Comparison of ENCODE assay signal across 13 mouse cellular contexts in the genomic region with DNA sequence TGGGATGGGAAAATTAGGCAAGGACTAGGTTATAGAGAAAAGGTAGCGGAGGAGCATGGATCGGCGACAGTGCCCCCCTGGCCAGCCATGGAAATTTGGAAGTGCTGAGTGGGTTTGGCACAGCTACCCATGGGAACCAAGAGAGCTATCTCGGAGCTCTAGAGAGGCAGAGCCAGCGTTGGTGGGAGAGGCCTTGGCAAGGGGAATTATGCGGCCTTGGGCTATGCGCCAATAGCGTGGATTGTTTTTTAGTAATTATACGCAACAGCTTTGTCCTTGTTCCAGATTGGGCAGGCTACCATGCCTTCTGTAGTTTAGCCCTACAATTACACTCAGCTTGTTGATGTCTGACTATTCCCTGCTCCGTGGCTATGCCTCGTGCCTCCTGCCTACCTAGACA. TPM values are rescaled to one million over a fixed set of nuclear protein-coding genes. Genes with fewer than 3 reads are reported as not detected.
DNase-seq lines count a peak whose midpoint lies in the region; ATAC-seq and TF ChIP-seq lines count a peak whose summit lies in the region.
"Had no signal": no experiment of that assay in that cellular context is flagged by ENCODE, and none has a peak within 500 bp of the region (broad histone marks: within the 10 kb centered on the region; RNA-seq: fewer than 3 reads in every experiment).

No protein-coding gene starts in this region.

- H3K4me1 ChIP-seq in embryonic facial prominence, embryonic 14.5 days (ENCODE audit: control insufficient read depth, insufficient read depth, low read length) = no peaks in the 10 kb centered on the region
- H3K4me1 ChIP-seq in embryonic facial prominence, embryonic 10.5 days = no peaks in the 10 kb centered on the region
- no peaks in the 10 kb centered on the region for H3K4me1 ChIP-seq in midbrain, embryonic 14.5 days (ENCODE audit: control insufficient read depth, insufficient read depth, low read length)
- no peaks in the 10 kb centered on the region for H3K4me1 ChIP-seq in midbrain, embryonic 11.5 days (ENCODE audit: control insufficient read depth, insufficient read depth, low read length)
- H3K4me1 ChIP-seq in embryonic facial prominence, embryonic 15.5 days = peaks cover 6% of the 10 kb centered on the region; the same call in 1 of the 2 replicates
- peaks cover 4% of the 10 kb centered on the region; the same call in 1 of the 2 replicates for H3K4me1 ChIP-seq in liver, embryonic 12.5 days
- no peaks in the 10 kb centered on the region for H3K4me1 ChIP-seq in stomach, postnatal 0 days (replicated peaks; ENCODE audit: control insufficient read depth, insufficient read depth)

- no peaks in the 10 kb centered on the region for H3K9me3 ChIP-seq in embryonic facial prominence, embryonic 14.5 days (ENCODE audit: control insufficient read depth, low read length)
- H3K9me3 ChIP-seq in embryonic facial prominence, embryonic 10.5 days = no peaks in the 10 kb centered on the region
- no peaks in the 10 kb centered on the region for H3K9me3 ChIP-seq in midbrain, embryonic 14.5 days (ENCODE audit: control insufficient read depth, low read length)
- no peaks in the 10 kb centered on the region for H3K9me3 ChIP-seq in midbrain, embryonic 11.5 days (ENCODE audit: control insufficient read depth, low read length)
- H3K9me3 ChIP-seq in embryonic facial prominence, embryonic 15.5 days (replicated peaks) = no peaks in the 10 kb centered on the region
- H3K9me3 ChIP-seq in liver, embryonic 12.5 days (replicated peaks) = no peaks in the 10 kb centered on the region
- H3K9me3 ChIP-seq in stomach, postnatal 0 days (ENCODE audit: control insufficient read depth, low read length) = no peaks in the 10 kb centered on the region

- 78% methylated on average over 11 of the region's 11 CpGs for WGBS in embryonic facial prominence, embryonic 14.5 days
- 92% methylated on average over 11 of the region's 11 CpGs for WGBS in embryonic facial prominence, embryonic 10.5 days
- 84% methylated on average over 11 of the region's 11 CpGs for WGBS in midbrain, embryonic 14.5 days
- 94% methylated on average over 11 of the region's 11 CpGs for WGBS in midbrain, embryonic 11.5 days
- 80% methylated on average over 11 of the region's 11 CpGs for WGBS in embryonic facial prominence, embryonic 15.5 days
- 78% methylated on average over 11 of the region's 11 CpGs for WGBS in liver, embryonic 12.5 days (ENCODE audit: insufficient replicate concordance)
- 82% methylated on average over 11 of the region's 11 CpGs for WGBS in stomach, postnatal 0 days

- H3K36me3 ChIP-seq in embryonic facial prominence, embryonic 14.5 days (ENCODE audit: control insufficient read depth, insufficient read depth, low read length) = no peaks in the 10 kb centered on the region
- H3K36me3 ChIP-seq in embryonic facial prominence, embryonic 10.5 days (replicated peaks) = no peaks in the 10 kb centered on the region
- H3K36me3 ChIP-seq in midbrain, embryonic 14.5 days (ENCODE audit: control insufficient read depth, insufficient read depth, low read length) = no peaks in the 10 kb centered on the region
- no peaks in the 10 kb centered on the region for H3K36me3 ChIP-seq in midbrain, embryonic 11.5 days (ENCODE audit: control insufficient read depth, insufficient read depth, low read length)
- no peaks in the 10 kb centered on the region for H3K36me3 ChIP-seq in embryonic facial prominence, embryonic 15.5 days
- H3K36me3 ChIP-seq in liver, embryonic 12.5 days = no peaks in the 10 kb centered on the region
- H3K36me3 ChIP-seq in stomach, postnatal 0 days (ENCODE audit: control insufficient read depth, insufficient read depth, low read length) = no peaks in the 10 kb centered on the region

- no peaks in the 10 kb centered on the region for H3K27me3 ChIP-seq in embryonic facial prominence, embryonic 14.5 days (replicated peaks; ENCODE audit: control insufficient read depth, insufficient read depth, low read length)
- H3K27me3 ChIP-seq in embryonic facial prominence, embryonic 10.5 days (replicated peaks; ENCODE audit: low read depth, poor library complexity, severe bottlenecking) = no peaks in the 10 kb centered on the region
- no peaks in the 10 kb centered on the region for H3K27me3 ChIP-seq in midbrain, embryonic 14.5 days (ENCODE audit: control insufficient read depth, insufficient read depth, low read length)
- no peaks in the 10 kb centered on the region for H3K27me3 ChIP-seq in midbrain, embryonic 11.5 days (ENCODE audit: control insufficient read depth, insufficient read depth, low read length)
- H3K27me3 ChIP-seq in embryonic facial prominence, embryonic 15.5 days = no peaks in the 10 kb centered on the region
- H3K27me3 ChIP-seq in liver, embryonic 12.5 days (replicated peaks) = no peaks in the 10 kb centered on the region
- no peaks in the 10 kb centered on the region for H3K27me3 ChIP-seq in stomach, postnatal 0 days (ENCODE audit: control insufficient read depth, insufficient read depth, low read length)

- no peak overlapping the region for H3K4me2 ChIP-seq in embryonic facial prominence, embryonic 14.5 days (ENCODE audit: low read depth, low read length)
- H3K4me2 ChIP-seq in midbrain, embryonic 14.5 days (ENCODE audit: low read length) = no peak overlapping the region
- no peak overlapping the region for H3K4me2 ChIP-seq in midbrain, embryonic 11.5 days
- no peak overlapping the region for H3K4me2 ChIP-seq in embryonic facial prominence, embryonic 15.5 days (replicated peaks)
- H3K4me2 ChIP-seq in liver, embryonic 12.5 days = no peak overlapping the region
- H3K4me2 ChIP-seq in stomach, postnatal 0 days (replicated peaks; ENCODE audit: low read depth) = no peak overlapping the region

- peak; percentile 34 for DNase-seq in embryonic facial prominence, embryonic 14.5 days (ENCODE audit: low spot score)
- DNase-seq in embryonic facial prominence, embryonic 10.5 days (ENCODE audit: low spot score) = no peak
- peak; percentile 20 for DNase-seq in midbrain, embryonic 14.5 days
- DNase-seq in midbrain, embryonic 11.5 days (ENCODE audit: low spot score, missing footprints) = no peak
- peak; percentile 73 for DNase-seq in testis, postnatal 10 days (ENCODE audit: low spot score)
- DNase-seq in stomach, postnatal 0 days (ENCODE audit: low spot score) = no peak
- DNase-seq: cerebellum, adult 18-20 months; kidney, adult 9 months; liver; thymus, adult 18-20 months had no signal

- TF ChIP-seq CTCF in stomach, postnatal 0 days (IDR thresholded peaks at IDR 0.05; ENCODE audit: low read depth) = no peak

- no peak overlapping the region for H3K4me3 ChIP-seq in embryonic facial prominence, embryonic 14.5 days (ENCODE audit: low read depth, low read length)
- no peak overlapping the region for H3K4me3 ChIP-seq in embryonic facial prominence, embryonic 10.5 days
- no peak overlapping the region for H3K4me3 ChIP-seq in midbrain, embryonic 14.5 days (replicated peaks; ENCODE audit: low read depth, low read length)
- no peak overlapping the region for H3K4me3 ChIP-seq in midbrain, embryonic 11.5 days (ENCODE audit: low read depth, low read length)
- no peak overlapping the region for H3K4me3 ChIP-seq in embryonic facial prominence, embryonic 15.5 days (replicated peaks)
- H3K4me3 ChIP-seq in liver, embryonic 12.5 days = no peak overlapping the region
- H3K4me3 ChIP-seq in stomach, postnatal 0 days (ENCODE audit: low read depth, low read length) = no peak overlapping the region

- no peak for ATAC-seq in embryonic facial prominence, embryonic 14.5 days (ENCODE audit: low read depth)
- ATAC-seq in midbrain, embryonic 14.5 days (ENCODE audit: low FRiP score, low TSS enrichment) = no peak
- ATAC-seq in midbrain, embryonic 11.5 days (ENCODE audit: low FRiP score) = no peak
- ATAC-seq in embryonic facial prominence, embryonic 15.5 days (ENCODE audit: insufficient number of reproducible peaks, low FRiP score, low TSS enrichment, low read depth) = 0 out of 2 replicates have a peak, but pooled peaks have one; percentile 60
- ATAC-seq in liver, embryonic 12.5 days = no peak
- ATAC-seq in stomach, postnatal 0 days (ENCODE audit: low FRiP score, low TSS enrichment) = no peak

- no peak for TF ChIP-seq EP300 in stomach, postnatal 0 days (optimal IDR thresholded peaks at IDR 0.05)

- H3K27ac ChIP-seq in embryonic facial prominence, embryonic 14.5 days (replicated peaks; ENCODE audit: low read depth, low read length) = no peak overlapping the region
- no peak overlapping the region for H3K27ac ChIP-seq in embryonic facial prominence, embryonic 10.5 days (replicated peaks)
- H3K27ac ChIP-seq in midbrain, embryonic 14.5 days (replicated peaks; ENCODE audit: low read depth, low read length) = no peak overlapping the region
- no peak overlapping the region for H3K27ac ChIP-seq in midbrain, embryonic 11.5 days (ENCODE audit: low read depth, low read length)
- H3K27ac ChIP-seq in embryonic facial prominence, embryonic 15.5 days (replicated peaks) = no peak overlapping the region
- no peak overlapping the region for H3K27ac ChIP-seq in liver, embryonic 12.5 days
- no peak overlapping the region for H3K27ac ChIP-seq in stomach, postnatal 0 days (replicated peaks)

- H3K9ac ChIP-seq in embryonic facial prominence, embryonic 14.5 days (ENCODE audit: low read depth, low read length) = no peak overlapping the region
- H3K9ac ChIP-seq in midbrain, embryonic 14.5 days (replicated peaks; ENCODE audit: low read length) = no peak overlapping the region
- no peak overlapping the region for H3K9ac ChIP-seq in midbrain, embryonic 11.5 days (ENCODE audit: low read length)
- no peak overlapping the region for H3K9ac ChIP-seq in embryonic facial prominence, embryonic 15.5 days
- H3K9ac ChIP-seq in liver, embryonic 12.5 days = no peak overlapping the region
- H3K9ac ChIP-seq in stomach, postnatal 0 days (ENCODE audit: low read length) = no peak overlapping the region

RNA-seq across cellular contexts. Expression of a gene that starts 15.2 kb away (rescaled TPM):
- polyA plus RNA-seq in embryonic facial prominence, embryonic 14.5 days (2014; fragmentation: Nextera tagmentation; extraction: Ambion mirVana) = 1.3 and 1.6 TPM in 2 replicates
- polyA plus RNA-seq in embryonic facial prominence, embryonic 10.5 days (2016; fragmentation: Nextera tagmentation; extraction: Ambion mirVana) = 0.41 and 0.50 TPM in 2 replicates
- polyA plus RNA-seq in midbrain, embryonic 14.5 days (2014; fragmentation: Nextera tagmentation; extraction: Ambion mirVana) = 0.09 and 0.34 TPM in 2 replicates
- 0.04 and 0.07 TPM in 2 replicates for polyA plus RNA-seq in midbrain, embryonic 11.5 days (2014; fragmentation: Nextera tagmentation; extraction: Ambion mirVana)
- polyA plus RNA-seq in embryonic facial prominence, embryonic 15.5 days (2015; fragmentation: Nextera tagmentation; extraction: Ambion mirVana) = 1.2 TPM in 2 replicates
- 3.3 TPM in 2 replicates for polyA plus RNA-seq in liver, embryonic 12.5 days (2016; fragmentation: Nextera tagmentation; extraction: Ambion mirVana)
- 0.45 and 0.68 TPM in 2 replicates for polyA plus RNA-seq in stomach, postnatal 0 days (2015; fragmentation: Nextera tagmentation; extraction: Ambion mirVana)
- polyA plus RNA-seq: C2C12 had no signal

Comparison
In these comparisons a context has a peak if more than half of its experiments do, and no peak if none do; other contexts are left out.
1. DNase-seq: peak in embryonic facial prominence, embryonic 14.5 days (single experiment), midbrain, embryonic 14.5 days (single experiment) and testis, postnatal 10 days (single experiment); none in embryonic facial prominence, embryonic 10.5 days (single experiment), midbrain, embryonic 11.5 days (single experiment) and stomach, postnatal 0 days (single experiment).